Mouse (Mus musculus) midbrain, embryonic 14.5 days (tissue): Measurements from ENCODE around the gene Gm10840. TPM values are rescaled to one million over a fixed set of nuclear protein-coding genes. Genes with fewer than 3 reads are reported as not detected.

Experiments used
- ATAC-seq: fragments of 200-750 bp; cut with Nextera tagmentation; 2 replicates; pipeline ENCODE4 v1.8.0; 2017; ENCODE audit warnings: moderate number of reproducible peaks, moderate library complexity; ENCODE audit not compliant: low FRiP score, low TSS enrichment
- DNase-seq: peaks from one replicate; pipeline ENCODE4 v3.0.0-alpha.2; 2015
- H3K27ac ChIP-seq: fragments of 300-500 bp; sonication (generic); replicated peaks from 2 replicates; pipeline ENCODE4 v1.5.1; 2014; ENCODE audit warnings: mild to moderate bottlenecking, low read depth, low read length, moderate library complexity
- H3K27me3 ChIP-seq: fragments of 300-500 bp; sonication (generic); 2 replicates; pipeline ENCODE4 v1.6.1; 2014; ENCODE audit warnings: low read length, control low read depth, mixed read lengths; ENCODE audit not compliant: control insufficient read depth, insufficient read depth
- H3K36me3 ChIP-seq: fragments of 300-500 bp; sonication (generic); 2 replicates; pipeline ENCODE4 v1.6.1; 2014; ENCODE audit warnings: low read length, control low read depth; ENCODE audit not compliant: control insufficient read depth, insufficient read depth
- H3K4me1 ChIP-seq: fragments of 300-500 bp; sonication (generic); 2 replicates; pipeline ENCODE4 v1.6.1; 2014; ENCODE audit warnings: mild to moderate bottlenecking, antibody characterized with exemption, low read length, control low read depth; ENCODE audit not compliant: control insufficient read depth, insufficient read depth
- H3K4me2 ChIP-seq: fragments of 300-500 bp; sonication (generic); 2 replicates; pipeline ENCODE4 v1.6.1; 2014; ENCODE audit warnings: mild to moderate bottlenecking, low read length, moderate library complexity
- H3K4me3 ChIP-seq: fragments of 300-500 bp; sonication (generic); replicated peaks from 2 replicates; pipeline ENCODE4 v1.5.1; 2014; ENCODE audit warnings: low read depth, low read length
- H3K9ac ChIP-seq: fragments of 300-500 bp; sonication (generic); replicated peaks from 2 replicates; pipeline ENCODE4 v1.6.1; 2014; ENCODE audit warnings: mild to moderate bottlenecking, low read length, moderate library complexity
- H3K9me3 ChIP-seq: fragments of 300-500 bp; sonication (generic); 2 replicates; pipeline ENCODE4 v1.6.1; 2016; ENCODE audit warnings: low read length, control low read depth, mixed read lengths; ENCODE audit not compliant: control insufficient read depth
- WGBS: fragments of 180-500 bp; shearing (Covaris S2); extraction: QIAGEN DNeasy Blood & Tissue Kit; methylation state at CpG from one replicate; pipeline ENCODE4 v1.1.7; 2014; 5-methylcytosine and 5-hydroxymethylcytosine counted together
- polyA plus RNA-seq: library from polyadenylated mRNA; unstranded; fragments of >200 nt; fragmentation: Nextera tagmentation; extraction: Ambion mirVana; gene quantifications from 2 replicates; pipeline ENCODE4 v1.2.1, GENCODE M21; 2014

Gm10840 gene
- polyA plus RNA-seq, 1 experiment from 2014 or later: not detected

DNA sequence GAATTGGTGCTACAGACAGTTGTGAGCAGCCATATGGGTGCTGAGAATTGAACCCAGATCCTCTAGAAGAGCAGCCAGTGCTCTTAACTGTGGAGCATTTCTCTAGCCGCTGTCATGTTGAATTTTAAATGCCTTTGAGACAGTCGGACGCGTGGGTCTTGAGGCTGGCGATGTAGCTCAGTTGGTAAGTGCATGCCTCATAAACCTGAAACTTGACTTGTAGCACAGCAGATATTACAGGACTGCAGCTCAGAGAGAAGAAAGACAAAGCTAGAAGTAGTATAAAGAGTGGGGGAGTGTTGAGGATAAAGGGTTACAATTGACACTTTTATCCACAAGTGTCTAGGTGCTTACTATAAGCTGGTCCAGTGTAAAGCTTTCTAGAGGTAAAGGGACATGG, 28.1 kb upstream of the Gm10840 start:
- H3K27me3 ChIP-seq: no peaks in the 10 kb centered on the region
- no peak for DNase-seq
- WGBS: 92% methylated on average over 5 of the region's 5 CpGs

DNA sequence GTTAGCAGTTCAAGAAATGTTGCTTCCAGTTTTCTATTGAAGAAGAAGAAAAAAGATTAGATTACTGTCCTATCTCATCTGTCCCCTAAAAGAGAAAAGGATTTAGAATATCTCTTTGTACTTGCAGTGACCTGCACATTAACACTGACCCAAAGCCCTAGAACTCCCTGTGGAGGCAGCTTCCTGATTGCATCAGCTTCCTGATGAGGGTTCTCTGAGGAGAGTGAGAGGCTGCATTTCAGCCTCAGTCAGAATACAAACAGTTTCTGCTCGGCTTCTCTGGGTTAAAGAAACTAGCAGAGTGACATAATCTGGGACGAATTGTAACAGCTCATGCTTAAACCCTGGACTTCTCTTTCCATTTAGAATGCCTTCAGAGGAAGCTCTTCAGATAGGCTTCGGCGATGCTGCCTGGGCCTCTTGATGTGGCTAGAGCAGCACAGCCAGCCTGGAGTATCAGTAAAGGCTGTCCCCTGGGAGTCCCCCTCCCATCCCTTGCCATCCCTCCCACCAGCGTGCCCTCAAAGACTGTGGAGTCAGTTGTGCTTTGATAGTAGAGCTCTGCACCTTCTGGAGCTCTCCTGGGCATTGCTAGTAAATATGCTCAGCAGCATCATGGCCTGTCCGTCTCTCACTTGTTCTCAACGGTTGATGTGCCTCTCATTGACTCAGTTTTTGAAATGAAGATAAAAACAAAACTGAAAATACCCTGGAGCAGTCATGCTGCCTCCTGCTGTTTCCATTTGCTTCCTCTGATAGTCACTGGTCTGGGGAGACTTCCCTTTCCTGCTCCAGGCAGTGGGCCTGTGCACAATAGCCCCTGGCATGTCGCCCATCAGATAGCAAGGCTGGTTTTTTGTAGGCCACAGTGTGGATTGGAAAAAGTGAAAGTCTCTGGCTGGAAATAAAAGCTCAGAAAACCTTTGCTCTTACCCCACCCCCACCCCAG, 25.8 kb upstream of the Gm10840 start:
- DNase-seq: peak; percentile 67
- peak overlapping the region; percentile 23; the same call in 1 of the 2 replicates for H3K9ac ChIP-seq

More for the DNA sequence above, 28.1 kb upstream of the Gm10840 start:
- H3K9me3 ChIP-seq: no peaks in the 10 kb centered on the region
- H3K9ac ChIP-seq: no peak overlapping the region
- no peak overlapping the region for H3K27ac ChIP-seq
- no peak overlapping the region for H3K4me3 ChIP-seq
- H3K4me1 ChIP-seq: peaks cover 12% of the 10 kb centered on the region; the same call in 1 of the 2 replicates
- H3K36me3 ChIP-seq: peaks cover 34% of the 10 kb centered on the region
- no peak overlapping the region for H3K4me2 ChIP-seq
- ATAC-seq: no peak

DNA sequence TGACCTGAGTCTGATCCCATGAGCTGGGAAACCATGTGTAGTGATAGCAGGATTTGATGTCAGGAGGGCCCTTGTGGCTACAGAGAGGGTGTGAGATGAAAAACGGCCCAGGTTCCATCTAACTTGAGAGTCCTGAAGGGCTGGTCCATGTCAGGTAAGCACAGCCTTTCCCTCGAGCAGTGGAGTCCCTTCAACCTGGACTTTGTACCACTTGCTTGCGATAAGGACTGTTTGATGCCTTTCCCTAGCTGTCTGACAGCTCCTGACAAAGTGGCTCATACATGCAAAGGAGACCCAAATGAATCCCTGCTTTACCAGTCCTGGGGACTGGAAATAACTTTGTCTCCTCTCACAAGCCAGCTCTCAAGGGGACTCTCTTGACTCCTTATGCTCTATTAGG, 9.4 kb upstream of the Gm10840 start:
- WGBS: 93% methylated on average over 3 of the region's 3 CpGs
- Histone ChIP-seq H3K27me3 (no peaks in the 10 kb centered on the region), H3K4me3 (no peak overlapping the region), H3K4me1 (no peaks in the 10 kb centered on the region), H3K9me3 (no peaks in the 10 kb centered on the region), H3K36me3 (peaks cover 78% of the 10 kb centered on the region), H3K4me2 (no peak overlapping the region), H3K9ac (no peak overlapping the region), H3K27ac (no peak overlapping the region)
- DNase-seq (no peak), ATAC-seq (no peak)

More for the DNA sequence above, 25.8 kb upstream of the Gm10840 start:
- no peaks in the 10 kb centered on the region for H3K27me3 ChIP-seq
- H3K27ac ChIP-seq: peak overlapping the region; percentile 78
- peaks cover 27% of the 10 kb centered on the region for H3K36me3 ChIP-seq
- WGBS: 39% methylated on average over 8 of the region's 8 CpGs
- no peak for ATAC-seq
- H3K4me1 ChIP-seq: peaks cover 12% of the 10 kb centered on the region; the same call in 1 of the 2 replicates
- no peaks in the 10 kb centered on the region for H3K9me3 ChIP-seq
- no peak overlapping the region for H3K4me3 ChIP-seq
- peak overlapping the region; percentile 15; the same call in 1 of the 2 replicates for H3K4me2 ChIP-seq

DNA sequence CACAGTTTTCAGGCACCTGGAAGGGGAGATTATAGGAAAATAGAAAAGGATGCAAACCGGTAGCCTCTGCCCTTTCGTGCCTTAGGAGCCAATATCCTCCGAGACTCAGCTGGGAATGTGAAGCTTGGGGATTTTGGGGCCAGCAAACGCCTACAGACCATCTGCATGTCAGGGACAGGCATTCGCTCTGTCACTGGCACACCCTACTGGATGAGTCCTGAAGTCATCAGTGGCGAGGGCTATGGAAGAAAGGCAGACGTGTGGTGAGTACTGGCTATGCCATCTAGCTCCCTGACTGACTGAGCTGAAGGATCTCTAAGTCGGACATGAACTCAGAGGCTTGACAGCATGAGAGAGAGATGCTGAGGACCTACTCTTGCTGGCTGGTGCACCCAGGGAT, 8.5 kb upstream of the Gm10840 start:
- H3K4me2 ChIP-seq: no peak overlapping the region
- no peaks in the 10 kb centered on the region for H3K4me1 ChIP-seq
- H3K36me3 ChIP-seq: peaks cover 85% of the 10 kb centered on the region
- H3K4me3 ChIP-seq: no peak overlapping the region
- no peak overlapping the region for H3K9ac ChIP-seq
- 79% methylated on average over 8 of the region's 8 CpGs for WGBS
- DNase-seq (no peak), ATAC-seq (no peak)
- H3K27me3 ChIP-seq: no peaks in the 10 kb centered on the region
- H3K9me3 ChIP-seq: no peaks in the 10 kb centered on the region
- no peak overlapping the region for H3K27ac ChIP-seq

DNA sequence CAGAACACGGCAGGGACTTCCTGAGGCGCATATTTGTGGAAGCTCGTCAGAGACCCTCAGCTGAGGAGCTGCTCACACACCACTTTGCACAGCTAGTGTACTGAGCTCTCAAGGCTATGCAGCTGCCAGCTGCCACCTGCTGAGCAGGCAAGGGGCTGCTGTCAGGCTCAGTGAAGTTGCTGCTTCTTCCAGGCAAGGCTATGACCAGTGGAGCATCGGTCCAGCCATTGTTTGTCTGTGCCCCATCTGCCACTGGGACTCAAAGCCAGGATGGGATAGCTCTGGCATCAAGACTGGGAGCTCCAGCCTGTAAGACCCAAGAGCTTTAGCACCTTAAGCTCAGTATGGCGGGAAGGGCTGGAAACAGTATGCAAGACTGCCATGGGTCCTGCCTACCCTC, 6.6 kb upstream of the Gm10840 start:
- WGBS: 73% methylated on average over 5 of the region's 5 CpGs
- peaks cover 10% of the 10 kb centered on the region for H3K4me1 ChIP-seq
- H3K4me3 ChIP-seq: no peak overlapping the region
- H3K27me3 ChIP-seq: no peaks in the 10 kb centered on the region
- H3K27ac ChIP-seq: no peak overlapping the region
- ATAC-seq (no peak), DNase-seq (no peak)
- no peaks in the 10 kb centered on the region for H3K9me3 ChIP-seq
- peaks cover 76% of the 10 kb centered on the region for H3K36me3 ChIP-seq
- H3K4me2 ChIP-seq: no peak overlapping the region
- no peak overlapping the region for H3K9ac ChIP-seq

DNA sequence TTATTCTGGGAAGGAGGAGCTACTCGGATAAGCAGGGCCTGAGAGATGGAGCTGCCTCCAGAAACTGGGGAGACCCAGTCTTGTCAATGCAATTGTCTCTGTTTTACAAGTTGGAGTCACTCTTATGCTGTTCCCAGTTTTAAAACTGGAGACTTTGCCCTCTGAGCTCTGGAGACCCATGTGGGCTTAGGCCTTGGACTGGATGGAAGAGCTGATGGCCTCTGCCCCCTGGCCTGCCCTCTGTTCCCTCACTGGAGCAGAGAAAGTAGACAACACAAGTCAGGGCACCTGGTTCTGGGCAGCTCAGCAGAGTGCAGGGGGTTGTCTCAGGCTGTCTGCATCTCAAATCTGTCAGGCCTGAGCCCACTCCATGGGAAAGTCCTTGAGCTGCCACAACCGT, 5.9 kb upstream of the Gm10840 start:
- ATAC-seq (no peak), DNase-seq (no peak)
- Histone ChIP-seq H3K27me3 (no peaks in the 10 kb centered on the region), H3K4me3 (no peak overlapping the region), H3K4me1 (peaks cover 14% of the 10 kb centered on the region), H3K9me3 (no peaks in the 10 kb centered on the region), H3K36me3 (peaks cover 69% of the 10 kb centered on the region), H3K9ac (0 out of 2 replicates have a peak overlapping the region, but pooled peaks have one; percentile 12), H3K27ac (0 out of 2 replicates have a peak overlapping the region, but pooled peaks have one; percentile 5), H3K4me2 (no peak overlapping the region)
- 57% methylated on average over 2 of the region's 2 CpGs for WGBS

DNA sequence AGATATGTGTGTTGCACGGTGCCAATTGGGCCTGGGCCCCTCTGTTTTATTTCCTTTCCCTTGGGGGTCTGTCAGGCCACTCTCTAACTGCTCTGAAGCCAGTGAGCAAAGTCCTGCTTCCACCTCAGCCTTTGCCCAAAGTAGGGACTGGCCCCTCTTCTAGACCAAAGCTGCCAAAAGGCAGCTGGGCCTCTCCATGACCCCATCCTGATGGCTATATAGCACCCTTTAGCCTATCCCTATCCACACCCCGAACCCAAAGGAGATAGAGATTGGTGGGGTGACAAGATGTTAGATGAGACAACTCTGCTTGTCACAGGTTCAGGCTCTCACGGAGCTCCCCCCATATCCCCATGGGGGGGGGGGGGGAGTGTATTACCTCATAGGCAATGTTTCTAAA, 4.9 kb upstream of the Gm10840 start:
- no peak overlapping the region for H3K4me2 ChIP-seq
- H3K4me1 ChIP-seq: peaks cover 16% of the 10 kb centered on the region
- H3K27me3 ChIP-seq: no peaks in the 10 kb centered on the region
- H3K9me3 ChIP-seq: no peaks in the 10 kb centered on the region
- 81% methylated on average over 3 of the region's 3 CpGs for WGBS
- ATAC-seq (no peak), DNase-seq (no peak)
- peaks cover 59% of the 10 kb centered on the region for H3K36me3 ChIP-seq
- no peak overlapping the region for H3K27ac ChIP-seq
- H3K4me3 ChIP-seq: no peak overlapping the region
- H3K9ac ChIP-seq: no peak overlapping the region

DNA sequence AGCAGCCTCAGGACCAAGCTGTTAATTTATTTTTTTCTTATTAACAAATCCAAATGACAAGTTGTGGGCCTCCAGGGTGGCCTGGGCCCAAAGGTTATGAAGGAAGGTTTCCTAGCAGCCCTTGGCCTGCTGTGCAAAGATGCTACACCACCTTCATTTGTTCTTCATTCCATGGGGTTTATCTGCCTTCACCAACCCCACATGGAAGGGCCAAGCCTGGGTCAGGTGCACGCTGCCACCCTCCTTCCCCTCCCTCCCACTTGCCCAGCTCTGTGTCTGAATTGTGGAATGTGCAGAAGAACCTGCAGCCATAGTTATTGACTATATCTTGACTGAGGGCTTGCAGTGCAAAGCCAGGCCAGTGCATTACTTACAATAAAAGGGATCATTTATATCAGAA, 4.4 kb upstream of the Gm10840 start:
- no peaks in the 10 kb centered on the region for H3K9me3 ChIP-seq
- H3K4me1 ChIP-seq: peaks cover 21% of the 10 kb centered on the region
- no peak overlapping the region for H3K9ac ChIP-seq
- H3K4me3 ChIP-seq: no peak overlapping the region
- no peak overlapping the region for H3K4me2 ChIP-seq
- peaks cover 54% of the 10 kb centered on the region for H3K36me3 ChIP-seq
- DNase-seq (no peak), ATAC-seq (no peak)
- 86% methylated on average over 1 of the region's 1 CpGs for WGBS
- H3K27me3 ChIP-seq: no peaks in the 10 kb centered on the region
- H3K27ac ChIP-seq: no peak overlapping the region

DNA sequence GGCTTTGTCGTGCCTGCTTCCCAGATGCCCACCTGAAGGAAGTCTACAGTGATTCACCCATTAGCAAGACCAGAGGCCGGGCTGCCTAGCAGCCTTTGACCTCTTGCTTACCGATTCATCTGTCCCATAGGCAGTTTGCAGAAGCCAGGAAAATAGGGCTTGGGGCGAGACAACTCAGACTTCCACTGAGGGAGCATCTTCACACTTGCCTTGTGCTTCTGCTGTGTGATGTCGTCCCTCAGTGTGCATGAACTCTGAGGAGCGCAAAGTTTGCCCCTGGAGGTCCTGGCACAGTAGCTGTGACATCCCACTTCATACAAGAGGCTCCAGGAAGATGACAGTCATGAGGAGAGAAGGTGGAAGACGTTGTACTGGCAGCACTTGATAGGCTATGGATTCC, 3.5 kb upstream of the Gm10840 start:
- Histone ChIP-seq H3K36me3 (peaks cover 45% of the 10 kb centered on the region), H3K27ac (no peak overlapping the region)
- ATAC-seq: no peak

More for the DNA sequence above, 3.5 kb upstream of the Gm10840 start:
- Histone ChIP-seq H3K27me3 (no peaks in the 10 kb centered on the region), H3K4me3 (no peak overlapping the region), H3K9ac (no peak overlapping the region), H3K4me1 (peaks cover 26% of the 10 kb centered on the region), H3K4me2 (no peak overlapping the region), H3K9me3 (no peaks in the 10 kb centered on the region)
- no peak for DNase-seq
- 91% methylated on average over 7 of the region's 7 CpGs for WGBS
